Mouse (Mus musculus) hematopoietic stem cell, adult 5-6 weeks (primary cell): Measurements from ENCODE around the gene Colgalt2. TPM values are rescaled to one million over a fixed set of nuclear protein-coding genes. Genes with fewer than 3 reads are reported as not detected.

Source experiments
- ATAC-seq, 2 experiments: fragments of 125-278 bp in 1 of 2; replicated peaks in 1 of 2; 2 replicates each; pipeline ENCODE4 v1.8.0; 2016 to 2017; ENCODE audit warnings: inconsistent platforms in 2 of 2, mild to moderate bottlenecking in 2 of 2, moderate number of reproducible peaks in 2 of 2, low read depth in 1 of 2, moderate TSS enrichment in 1 of 2; ENCODE audit not compliant: low FRiP score in 2 of 2, poor library complexity in 2 of 2, severe bottlenecking in 2 of 2, insufficient read depth in 1 of 2, low TSS enrichment in 1 of 2
- total RNA-seq: library from RNA; stranded (forward); fragments of 172-1452, 232-1000 nt; gene quantifications from 2 replicates; pipeline ENCODE4 v1.2.3, GENCODE M21; 2017

The Colgalt2 gene
- total RNA-seq, 1 experiment from 2014 or later: not detected

GRCm38 (mm10) chr1:152518971-152519370 is 119.3 kb downstream of the Colgalt2 start:
- no peak for ATAC-seq

GRCm38 (mm10) chr1:152520798-152521575 is 121.4 kb downstream of the Colgalt2 start:
- peak; percentile 57 to 73; a peak in 1 of 4 replicates for ATAC-seq

GRCm38 (mm10) chr1:152522226-152522625 is 122.6 kb downstream of the Colgalt2 start:
- ATAC-seq: no peak

GRCm38 (mm10) chr1:152523292-152523691 is 123.7 kb downstream of the Colgalt2 start:
- ATAC-seq: no peak

GRCm38 (mm10) chr1:152524098-152524892 is 124.7 kb downstream of the Colgalt2 start:
- ATAC-seq: no peak

- peak; percentile 63 to 75 for ATAC-seq
Observed at GRCm38 (mm10) chr1:152524987-152525648, 125.5 kb downstream of the Colgalt2 start.

- no peak for ATAC-seq
Observed at GRCm38 (mm10) chr1:152526154-152526553, 126.5 kb downstream of the Colgalt2 start.

- ATAC-seq: no peak
Observed at GRCm38 (mm10) chr1:152528214-152528613, 128.6 kb downstream of the Colgalt2 start.

GRCm38 (mm10) chr1:152528778-152529177 is 129.1 kb downstream of the Colgalt2 start:
- peak; percentile 68 to 73 for ATAC-seq

- no peak for ATAC-seq
Observed at GRCm38 (mm10) chr1:152531498-152531897, 131.9 kb downstream of the Colgalt2 start.

- no peak for ATAC-seq
Observed at GRCm38 (mm10) chr1:152534531-152534930, 134.9 kb downstream of the Colgalt2 start.

- no peak for ATAC-seq
Observed at GRCm38 (mm10) chr1:152536416-152537018, 136.9 kb downstream of the Colgalt2 start.

GRCm38 (mm10) chr1:152537186-152537585 is 137.6 kb downstream of the Colgalt2 start:
- ATAC-seq: no peak

GRCm38 (mm10) chr1:152538817-152539216 is 139.2 kb downstream of the Colgalt2 start:
- ATAC-seq: no peak

- peak; percentile 29 to 37; a peak in 2 of 4 replicates for ATAC-seq
Observed at GRCm38 (mm10) chr1:152540304-152540887, 140.8 kb downstream of the Colgalt2 start.

- no peak for ATAC-seq
Observed at GRCm38 (mm10) chr1:152542747-152543378, 143.2 kb downstream of the Colgalt2 start.
